Mouse (Mus musculus) kidney, adult 2 months (tissue): Measurements from ENCODE around the gene Plxnb3.

Experiments
- CTCF ChIP-seq: fragments of 200-500 bp; conservative IDR thresholded peaks from 2 replicates; pipeline ENCODE4 v1.5.1; 2011; ENCODE audit warnings: low read depth, mild to moderate bottlenecking, control low read depth, low read length, moderate library complexity, mixed read lengths; ENCODE audit not compliant: insufficient read depth, insufficient read length
- POLR2A ChIP-seq: fragments of 200-500 bp; IDR thresholded peaks from one replicate; pipeline ENCODE4 v1.6.1; 2011; ENCODE audit warnings: low read depth, low read length, control low read depth

- no peak for TF ChIP-seq POLR2A
- no peak for TF ChIP-seq CTCF
Observed at GRCm38 (mm10) chrX:73785666-73786065, 28.8 kb downstream of the Plxnb3 start.
